Mouse (Mus musculus): Measurements from ENCODE around the gene Cdca4.

DNA sequence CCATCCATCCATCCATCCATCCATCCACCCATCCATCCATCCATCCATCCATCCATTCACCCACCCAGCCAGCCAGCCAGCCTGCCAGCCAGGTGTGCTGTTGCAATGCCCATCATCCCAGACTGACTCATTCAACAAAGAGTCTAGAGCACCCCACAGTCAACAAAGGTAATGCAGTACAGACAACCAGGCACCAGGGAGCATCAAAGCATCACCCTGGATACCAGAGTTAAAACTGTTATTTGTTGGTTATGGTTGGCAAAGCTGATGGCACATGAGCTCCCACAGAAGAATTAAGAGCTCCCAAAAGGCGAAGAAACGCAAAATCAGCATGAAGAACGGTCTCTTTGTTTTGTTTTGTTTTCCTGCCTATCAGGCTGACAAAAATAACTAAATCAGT lies 27.1 kb upstream of the Cdca4 start:
- TF ChIP-seq CTCF (conservative IDR thresholded peaks at IDR 0.05; ENCODE audit: insufficient read depth, insufficient read length, low read depth, low read length) = no peak
- TF ChIP-seq POLR2A (IDR thresholded peaks at IDR 0.05; ENCODE audit: low read depth, low read length) = no peak
